Mouse (Mus musculus) brain, embryonic 14.5 days (tissue): ENCODE data around the gene Ces1a.

Experiments
- CTCF ChIP-seq: fragments of 200-500 bp; IDR thresholded peaks from 2 replicates; pipeline ENCODE4 v1.5.1; 2012; ENCODE audit warnings: inconsistent platforms, mild to moderate bottlenecking, moderate library complexity, borderline replicate concordance; ENCODE audit not compliant: insufficient read depth, insufficient read length; ENCODE audit errors: extremely low read depth
- POLR2A ChIP-seq: fragments of 200-500 bp; IDR thresholded peaks from 2 replicates; pipeline ENCODE4 v1.6.1; 2012; ENCODE audit warnings: mild to moderate bottlenecking, inconsistent platforms, borderline replicate concordance; ENCODE audit not compliant: poor library complexity, insufficient read depth, insufficient read length, severe bottlenecking; ENCODE audit errors: extremely low read depth

- no peak for TF ChIP-seq CTCF
- no peak for TF ChIP-seq POLR2A
Observed at GRCm38 (mm10) chr8:92976656-92977055, 71.3 kb downstream of the Ces1a start.
